Mouse (Mus musculus) thymus, adult 2 months (tissue): ENCODE measurements around the gene Ccdc173. TPM values are rescaled to one million over a fixed set of nuclear protein-coding genes. Genes with fewer than 3 reads are reported as not detected.

Experiments
- DNase-seq: peaks from one replicate; pipeline ENCODE4 v3.0.0; 2021
- H3K27ac ChIP-seq: fragments of 200-500 bp; 2 replicates; pipeline ENCODE4 v1.5.1; 2012; ENCODE audit warnings: low read length, control low read depth; ENCODE audit not compliant: control insufficient read depth, insufficient read depth
- H3K27me3 ChIP-seq: fragments of 200-500 bp; 2 replicates; pipeline ENCODE4 v1.6.1; 2012; ENCODE audit warnings: mild to moderate bottlenecking, low read length, moderate library complexity, mixed read lengths; ENCODE audit not compliant: control insufficient read depth, insufficient read depth
- H3K36me3 ChIP-seq: fragments of 200-500 bp; 2 replicates; pipeline ENCODE4 v1.6.1; 2012; ENCODE audit warnings: mild to moderate bottlenecking, low read length, moderate library complexity; ENCODE audit not compliant: control insufficient read depth, insufficient read depth
- H3K4me1 ChIP-seq: fragments of 200-500 bp; replicated peaks from 2 replicates; pipeline ENCODE4 v1.6.1; 2012; ENCODE audit warnings: low read length; ENCODE audit not compliant: control insufficient read depth, insufficient read depth
- H3K4me3 ChIP-seq: fragments of 200-500 bp; 2 replicates; pipeline ENCODE4 v1.5.1; 2012; ENCODE audit warnings: mild to moderate bottlenecking, low read length, control low read depth, moderate library complexity; ENCODE audit not compliant: control insufficient read depth, insufficient read depth
- CTCF ChIP-seq: fragments of 200-500 bp; IDR thresholded peaks from 2 replicates; pipeline ENCODE4 v1.5.1; 2012; ENCODE audit warnings: mild to moderate bottlenecking, control low read depth, low read length, moderate library complexity, borderline replicate concordance; ENCODE audit not compliant: control insufficient read depth, poor library complexity, insufficient read depth; ENCODE audit errors: extremely low read depth
- POLR2A ChIP-seq: fragments of 200-500 bp; IDR thresholded peaks from 2 replicates; pipeline ENCODE4 v1.6.1; 2012; ENCODE audit warnings: mild to moderate bottlenecking, low read length, control low read depth, moderate library complexity; ENCODE audit not compliant: control insufficient read depth, poor library complexity, insufficient read depth; ENCODE audit errors: extremely low read depth
- WGBS: fragments of 180-500 bp; shearing (Covaris S2); methylation state at CpG from one replicate; pipeline ENCODE4 v1.1.7; 2018; 5-methylcytosine and 5-hydroxymethylcytosine counted together
- polyA plus RNA-seq: library from polyadenylated mRNA; depleted of rRNA; stranded (reverse); fragments of >200 nt; gene quantifications from 2 replicates; pipeline ENCODE4 v1.2.3, GENCODE M21; 2012; rRNA removed

The Ccdc173 gene
- polyA plus RNA-seq, 1 experiment, result 0.43 TPM

DNA sequence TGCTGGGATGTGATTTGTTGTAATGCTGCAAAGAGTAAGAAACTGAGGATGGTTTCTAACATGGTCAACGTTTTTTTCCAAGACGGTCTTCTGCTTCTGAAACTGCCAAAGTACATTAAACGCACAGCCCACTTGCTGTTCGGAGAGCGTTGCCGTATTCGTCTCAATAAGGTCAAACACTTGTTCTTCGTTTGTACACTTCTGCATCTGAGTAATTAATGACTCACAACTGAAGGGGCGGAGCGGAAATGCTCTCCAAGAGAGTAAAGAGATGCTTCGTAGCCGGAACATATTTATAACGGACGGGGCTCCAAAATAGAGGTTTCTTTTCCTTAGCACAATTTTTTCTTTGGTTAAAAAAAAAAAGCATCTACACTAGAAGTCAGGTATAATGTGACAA, 77.2 kb downstream of the Ccdc173 start:
- H3K27me3 ChIP-seq, result no peaks in the 10 kb centered on the region
- H3K36me3 ChIP-seq, result 0 out of 2 replicates have a peak, but pooled peaks cover under 1% of the 10 kb centered on the region
- WGBS, result 92% methylated on average over 14 of the region's 14 CpGs
- H3K4me3 ChIP-seq, result no peak overlapping the region
- no peak overlapping the region for H3K27ac ChIP-seq
- no peak for DNase-seq
- H3K4me1 ChIP-seq, result no peaks in the 10 kb centered on the region
- no peak for TF ChIP-seq CTCF
- TF ChIP-seq POLR2A, result no peak

Other genes starting within 250 kb of the Ccdc173 start
- 0.11 and 0.50 TPM in 2 replicates for gene Lrp2, start 203.5 kb downstream of the Ccdc173 start, polyA plus RNA-seq
- 0.39 and 0.45 TPM in 2 replicates for gene Bbs5, start 142.4 kb downstream of the Ccdc173 start, polyA plus RNA-seq
- gene Klhl41, start 119.5 kb downstream of the Ccdc173 start, polyA plus RNA-seq, result 0.43 TPM in 1 of 2 replicates, not detected in the other
- 5.4 and 5.9 TPM in 2 replicates for gene Fastkd1, start 76.1 kb downstream of the Ccdc173 start, polyA plus RNA-seq
- 2.2 and 2.7 TPM in 2 replicates for gene Ppig, start 67.0 kb downstream of the Ccdc173 start, polyA plus RNA-seq
- 87.1 and 106 TPM in 2 replicates for gene Phospho2, start within 50 bp of the Ccdc173 start, polyA plus RNA-seq
- 2.5 and 3.4 TPM in 2 replicates for gene Klhl23, start 32.4 kb upstream of the Ccdc173 start, polyA plus RNA-seq
- gene Ssb, start 72.0 kb upstream of the Ccdc173 start, polyA plus RNA-seq, result 5.4 and 6.9 TPM in 2 replicates
- gene Mettl5, start 96.0 kb upstream of the Ccdc173 start, polyA plus RNA-seq, result 4.0 and 4.8 TPM in 2 replicates
- gene Ubr3, start 107.7 kb upstream of the Ccdc173 start, polyA plus RNA-seq, result 13.7 and 13.9 TPM in 2 replicates
- gene Myo3b, start 249.6 kb upstream of the Ccdc173 start, polyA plus RNA-seq, result 0.70 and 0.94 TPM in 2 replicates